Mouse (Mus musculus) layer of hippocampus, adult 9-11 months (tissue): ENCODE measurements around the gene Serpinb1c.
"Not testable (repeated sequence)": the region's sequence is repeated elsewhere in the genome, so short reads cannot be mapped to it uniquely, and the experiment has no call there.

Source experiments
- DNase-seq: peaks from one replicate; pipeline ENCODE4 v3.0.0; 2022

The Serpinb1c gene

GRCm38 (mm10) chr13:32898111-32898510, at the start of gene Serpinb1c:
Gene Serpinb1c, minus strand, starts transcription at chr13:32898211.
- no peak for DNase-seq

DNA sequence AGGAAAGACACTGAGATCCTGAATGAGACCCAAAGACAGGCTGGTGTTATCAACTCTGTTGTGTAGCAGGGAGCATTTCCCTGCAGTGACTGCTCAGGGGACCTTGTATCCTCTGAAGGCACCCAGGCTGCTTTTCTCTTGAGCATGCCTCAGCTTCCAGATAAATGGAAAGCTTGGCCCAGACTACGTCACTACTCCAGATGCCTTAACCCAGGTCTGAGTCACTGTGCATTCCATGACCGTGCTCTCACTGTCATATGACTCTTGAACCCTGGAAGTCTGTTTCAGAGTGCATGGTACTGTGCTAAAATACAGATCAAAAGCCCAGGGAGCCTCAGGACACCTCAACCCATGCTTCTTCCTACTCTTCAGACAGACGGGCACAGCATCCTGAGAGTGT, 41.2 kb upstream of the Serpinb1c start:
- not testable (repeated sequence) for DNase-seq

DNA sequence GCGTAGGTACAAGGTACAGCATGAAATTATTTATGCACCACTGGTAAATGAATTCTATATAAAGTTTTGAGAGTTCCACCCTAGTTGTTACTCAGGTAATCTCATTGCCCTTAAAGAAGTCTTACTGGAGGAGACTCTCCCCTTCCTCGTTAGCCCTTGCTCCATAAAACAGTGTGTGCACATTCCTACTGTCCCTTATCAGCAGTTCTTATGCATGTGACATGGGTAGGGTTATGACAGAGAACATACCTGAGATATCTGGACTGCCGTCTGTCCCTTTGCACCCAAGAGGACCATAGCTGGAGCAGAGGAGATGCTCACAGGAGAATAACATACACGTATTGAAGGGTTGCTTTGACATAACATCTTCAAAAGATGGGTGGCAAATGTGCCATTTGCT, 40.3 kb upstream of the Serpinb1c start:
- not testable (repeated sequence) for DNase-seq

GRCm38 (mm10) chr13:32934706-32935381, 36.8 kb upstream of the Serpinb1c start:
- peak; percentile 10 for DNase-seq

DNA sequence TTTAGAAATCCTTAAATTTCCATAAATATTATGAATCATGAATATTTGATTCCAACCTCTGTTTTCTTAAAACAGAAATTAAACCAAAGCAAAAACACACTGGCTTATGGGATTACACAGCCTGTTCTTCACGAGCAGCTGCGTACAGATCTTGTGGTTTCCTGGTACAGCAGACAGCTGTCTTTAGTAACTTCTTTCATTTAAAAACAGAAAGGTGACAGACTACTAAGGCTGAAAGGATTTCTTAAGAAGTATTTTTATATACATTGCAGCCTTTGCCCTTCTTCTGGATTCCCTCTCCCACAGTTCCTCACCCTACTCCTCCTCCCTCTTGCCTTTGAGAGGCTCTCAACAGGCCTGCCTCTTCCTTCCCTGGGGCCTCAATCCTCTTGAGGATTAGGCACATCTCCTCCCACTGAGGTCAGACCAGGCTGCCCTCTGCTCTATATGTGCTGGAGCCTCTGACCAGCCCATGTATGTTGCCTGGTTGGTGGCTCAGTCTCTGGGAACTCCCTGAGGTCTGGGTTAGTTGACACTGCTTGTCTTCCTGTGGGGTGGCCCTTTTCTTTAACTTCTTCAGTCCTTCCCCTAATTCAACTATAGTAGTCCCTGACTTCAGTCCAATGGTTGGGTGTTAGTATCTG, 31.2 kb upstream of the Serpinb1c start:
- DNase-seq: no peak

GRCm38 (mm10) chr13:32927241-32927640, 29.2 kb upstream of the Serpinb1c start:
- DNase-seq: no peak

DNA sequence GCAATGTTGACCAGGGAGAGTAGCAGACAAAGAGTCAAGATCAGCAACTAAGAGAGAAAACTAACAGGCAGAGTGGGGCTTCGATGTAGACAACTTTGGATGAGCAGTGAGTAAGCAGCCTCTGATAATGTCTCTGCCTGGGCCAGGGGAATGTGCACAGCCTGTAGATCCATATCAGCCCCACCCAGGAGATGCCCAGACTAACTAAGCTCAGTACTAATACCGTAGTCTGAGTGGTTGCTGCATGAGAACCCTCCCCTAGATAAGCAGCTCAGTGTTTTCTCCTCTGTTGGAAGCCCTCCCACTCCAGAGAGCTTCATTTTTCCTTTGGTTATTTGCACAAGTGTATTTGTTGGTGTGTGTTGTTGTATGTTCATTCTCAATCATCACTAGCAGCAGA, 28.6 kb upstream of the Serpinb1c start:
- DNase-seq: no peak

GRCm38 (mm10) chr13:32924578-32925360, 26.8 kb upstream of the Serpinb1c start:
- DNase-seq: no peak

- DNase-seq: no peak
Observed at GRCm38 (mm10) chr13:32922622-32923021, 24.6 kb upstream of the Serpinb1c start.

DNA sequence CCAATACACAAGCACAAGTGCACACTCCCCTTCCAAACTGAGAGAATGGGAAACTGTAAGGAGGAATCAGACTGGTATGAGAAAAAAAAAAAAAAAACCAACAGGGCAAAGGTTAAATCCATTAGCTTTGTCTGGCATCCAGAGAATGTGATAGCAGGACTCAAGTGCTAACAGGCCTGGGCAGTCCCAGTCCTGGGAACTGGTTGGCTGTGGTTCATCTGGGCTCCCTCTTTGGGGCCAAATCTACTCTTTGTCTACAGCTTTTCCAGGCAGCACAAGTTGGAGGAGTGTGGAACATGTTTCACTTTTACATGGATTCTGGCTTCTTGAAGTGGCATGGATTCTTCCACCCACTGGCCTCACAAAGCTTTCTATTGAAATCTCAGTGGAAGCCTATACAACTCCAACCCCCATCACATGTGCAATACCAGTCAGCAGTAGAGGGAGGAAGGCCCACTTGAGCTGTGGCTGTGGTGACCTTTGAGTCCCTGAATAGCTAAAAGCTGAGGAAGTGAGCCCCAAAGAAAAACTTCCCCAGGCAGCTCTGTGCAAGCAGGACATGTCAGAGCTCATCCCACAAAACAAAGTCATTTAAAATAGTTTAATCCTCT, 14.9 kb upstream of the Serpinb1c start:
- peak; percentile 23 for DNase-seq

DNA sequence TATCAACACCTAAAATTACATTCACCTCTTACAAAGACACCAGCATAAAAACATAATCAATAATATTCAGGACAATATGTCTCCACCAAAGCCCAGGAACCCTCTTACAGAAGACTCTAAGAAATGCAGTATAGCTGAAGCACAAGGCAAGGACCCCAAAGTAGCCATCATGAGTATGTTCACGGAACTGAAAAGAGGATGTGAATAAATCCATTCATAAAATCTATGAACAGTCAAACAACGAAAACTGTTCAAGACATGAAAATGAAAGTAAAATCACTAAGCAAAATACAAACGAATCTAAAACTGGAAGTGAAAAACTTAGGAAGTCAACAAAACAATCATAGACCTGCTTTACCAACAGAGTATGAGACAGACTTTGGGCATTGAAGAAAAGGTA, 10.2 kb upstream of the Serpinb1c start:
- no peak for DNase-seq

GRCm38 (mm10) chr13:32903211-32903873, 5.3 kb upstream of the Serpinb1c start:
- DNase-seq: peak; percentile 86

DNA sequence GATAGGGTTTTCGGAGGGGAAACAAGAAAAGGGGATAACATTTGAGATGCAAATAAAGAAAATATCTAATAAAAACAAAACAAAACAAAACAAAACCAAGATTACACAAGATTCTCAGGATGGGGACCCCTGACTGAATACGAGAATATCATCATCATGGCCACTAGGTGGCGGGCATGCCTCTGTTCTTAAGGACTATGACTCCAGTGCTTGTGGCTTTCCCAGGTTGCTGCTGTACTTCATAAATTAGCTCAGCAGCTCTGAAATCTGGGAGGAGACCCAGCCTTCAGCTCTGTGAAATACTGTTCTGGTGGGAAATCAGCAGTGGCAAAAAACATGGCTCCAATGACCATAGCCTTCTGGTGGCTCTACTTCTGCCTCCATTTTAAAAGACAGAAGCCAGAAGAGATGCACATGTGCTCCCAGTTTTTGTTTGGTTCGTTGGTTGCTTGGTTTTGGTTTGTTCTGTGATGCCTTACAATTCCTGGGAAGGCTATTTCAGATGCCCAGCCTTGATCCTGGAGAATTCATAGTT, 4.5 kb upstream of the Serpinb1c start:
- DNase-seq: peak; percentile 66

DNA sequence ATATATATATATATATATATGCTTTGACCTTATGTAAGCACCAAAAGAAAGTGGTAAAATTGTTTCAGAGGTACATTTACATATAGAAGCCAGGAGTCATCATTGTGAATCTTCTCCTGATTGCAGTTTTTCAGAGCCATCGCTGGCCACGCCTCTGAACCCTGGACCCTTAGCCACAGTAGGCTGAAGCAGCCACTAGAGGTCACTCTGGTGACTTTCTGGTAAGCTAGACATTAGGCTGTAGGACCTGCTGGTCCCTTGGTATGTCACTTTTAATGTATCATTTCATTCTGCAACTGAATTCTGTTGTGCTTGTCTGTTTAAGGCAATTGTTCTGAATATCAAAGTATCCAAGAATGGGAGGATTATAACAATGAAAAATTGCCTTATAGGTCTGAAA, 2.6 kb upstream of the Serpinb1c start:
- peak; percentile 22 for DNase-seq

DNA sequence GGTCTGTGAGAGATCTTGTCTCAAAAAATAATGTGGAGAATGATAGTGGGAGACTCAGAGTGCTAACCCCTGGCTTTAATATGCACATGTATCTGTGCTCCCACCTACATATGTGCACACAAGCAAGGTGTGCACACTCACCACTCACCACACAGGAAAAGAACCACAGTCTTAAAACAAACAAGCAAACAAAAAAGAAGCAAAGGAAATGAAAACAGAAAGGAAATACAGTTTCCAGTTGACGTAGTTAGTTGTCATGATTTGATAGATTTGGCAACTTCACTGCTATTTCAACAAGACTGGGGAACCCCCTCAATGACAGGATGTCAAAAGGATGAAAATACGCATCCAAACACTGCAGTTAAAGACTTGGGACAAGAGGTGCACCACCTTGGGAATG, 1.1 kb upstream of the Serpinb1c start:
- not testable (repeated sequence) for DNase-seq

DNA sequence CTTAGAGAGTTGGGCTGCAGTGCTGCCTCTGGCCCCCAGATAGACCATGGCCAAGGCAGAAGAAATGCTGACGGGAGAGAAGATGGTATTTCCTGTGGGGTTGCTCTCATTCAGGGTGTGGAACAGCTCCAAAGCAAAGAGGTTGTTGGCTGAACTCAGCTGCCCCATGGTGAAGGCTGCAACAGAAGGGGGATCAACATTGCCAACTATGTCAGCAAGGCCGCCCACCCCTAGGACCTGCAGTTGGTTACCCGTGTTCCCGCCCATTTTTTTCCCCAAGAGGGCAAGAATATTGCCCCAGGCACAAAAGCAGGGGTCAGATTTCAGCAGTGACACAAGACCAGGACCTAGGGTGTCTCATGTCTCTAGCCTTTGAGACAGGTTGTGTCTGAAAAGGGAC, 1.1 kb downstream of the Serpinb1c start:
- no peak for DNase-seq

GRCm38 (mm10) chr13:32884755-32885154, 13.3 kb downstream of the Serpinb1c start:
- no peak for DNase-seq

DNA sequence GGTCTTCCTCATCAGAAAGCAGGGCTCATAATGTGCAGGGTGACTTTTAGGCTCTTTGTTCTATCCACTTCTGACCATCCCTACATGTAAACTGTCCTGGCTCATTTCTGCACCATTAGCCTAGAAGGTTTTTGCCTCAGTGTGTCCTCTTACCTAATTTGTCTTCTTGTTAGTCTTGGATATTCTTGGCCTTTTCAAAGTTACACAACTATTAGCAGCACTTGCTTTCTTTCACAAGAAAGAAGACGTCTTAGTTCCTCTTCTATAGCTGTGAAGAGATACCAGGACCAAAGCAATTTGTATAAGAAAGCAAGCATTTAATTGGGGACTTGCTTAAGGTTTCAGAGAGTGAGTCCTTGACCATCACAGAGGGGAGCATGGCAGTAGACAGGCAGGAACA, 24.1 kb downstream of the Serpinb1c start:
- DNase-seq: no peak

GRCm38 (mm10) chr13:32868843-32869242, 29.2 kb downstream of the Serpinb1c start:
- no peak for DNase-seq

- not testable (repeated sequence) for DNase-seq
Observed at GRCm38 (mm10) chr13:32868233-32868632, 29.8 kb downstream of the Serpinb1c start.

GRCm38 (mm10) chr13:32867030-32867429, 31.0 kb downstream of the Serpinb1c start:
- no peak for DNase-seq

DNA sequence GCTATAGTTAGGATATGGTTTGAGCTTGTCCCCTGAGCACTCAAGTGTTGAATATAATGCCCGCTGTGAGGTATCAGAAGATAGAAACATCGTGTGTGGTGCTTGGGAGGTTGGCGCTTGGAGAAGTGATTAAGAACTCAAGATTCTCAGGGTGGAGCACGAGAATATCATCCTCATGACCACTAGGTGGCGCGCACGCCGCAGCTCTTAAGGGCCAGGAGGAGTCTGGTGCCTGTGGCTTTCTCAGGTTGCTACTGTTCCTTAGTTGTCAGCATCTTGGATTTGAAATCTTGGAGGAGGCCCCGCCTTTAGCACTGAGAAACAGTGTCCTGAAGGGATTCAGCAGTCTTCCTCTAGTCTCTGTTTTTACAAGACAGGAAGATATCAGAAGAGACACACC, 31.5 kb downstream of the Serpinb1c start:
- DNase-seq: peak; percentile 40

DNA sequence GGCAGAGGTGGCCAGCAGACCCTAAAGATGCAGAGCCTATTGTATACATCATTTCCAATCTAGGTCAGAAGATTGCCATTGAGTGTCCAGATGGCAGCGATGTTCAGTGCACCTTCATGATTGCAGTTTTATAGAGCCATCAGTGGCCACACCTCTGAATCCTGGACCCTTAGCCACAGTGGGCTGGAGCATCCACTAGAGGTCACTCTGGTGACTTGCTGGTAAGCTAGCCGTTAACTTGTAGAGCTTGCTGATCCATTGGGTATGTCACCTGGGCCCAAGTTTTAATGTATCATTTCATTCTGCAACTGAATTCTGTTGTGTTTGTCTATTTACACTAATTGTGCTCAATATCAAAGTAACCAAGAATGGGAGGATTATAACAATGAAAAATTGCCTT, 32.4 kb downstream of the Serpinb1c start:
- no peak for DNase-seq
